Mouse (Mus musculus) ES-E14 (cell line): Measurements from ENCODE around the gene Anks1b.

Experiments
- CHD2 ChIP-seq: IDR thresholded peaks from 2 replicates; pipeline ENCODE4 v1.6.1; 2014; ENCODE audit warnings: mild to moderate bottlenecking, low read depth, low read length, inconsistent platforms
- HCFC1 ChIP-seq: IDR thresholded peaks from 2 replicates; pipeline ENCODE4 v1.6.1; 2012; ENCODE audit warnings: low read length, inconsistent platforms, borderline replicate concordance; ENCODE audit not compliant: insufficient read depth
- MAFK ChIP-seq: IDR thresholded peaks from 2 replicates; pipeline ENCODE4 v1.6.1; 2014; ENCODE audit warnings: mild to moderate bottlenecking, low read depth, low read length, inconsistent platforms; ENCODE audit not compliant: insufficient read depth
- ZC3H11A ChIP-seq: IDR thresholded peaks from 2 replicates; pipeline ENCODE4 v1.6.1; 2012; ENCODE audit warnings: low read depth, mild to moderate bottlenecking, inconsistent platforms, low read length, borderline replicate concordance
- ZNF384 ChIP-seq: IDR thresholded peaks from 2 replicates; pipeline ENCODE4 v1.6.1; 2012; ENCODE audit warnings: low read depth, low read length, inconsistent platforms

- TF ChIP-seq HCFC1 (no peak), ZC3H11A (no peak), ZNF384 (no peak), MAFK (no peak), CHD2 (no peak)
Observed at GRCm38 (mm10) chr10:90983046-90983445, 1109.7 kb downstream of the Anks1b start.
